Mouse (Mus musculus): ENCODE results near the gene Plxna1. TPM values are rescaled to one million over a fixed set of nuclear protein-coding genes. Genes with fewer than 3 reads are reported as not detected.

Gene Plxna1
- polyA plus RNA-seq, 1 experiment from 2014 or later: 33.2 TPM

DNA sequence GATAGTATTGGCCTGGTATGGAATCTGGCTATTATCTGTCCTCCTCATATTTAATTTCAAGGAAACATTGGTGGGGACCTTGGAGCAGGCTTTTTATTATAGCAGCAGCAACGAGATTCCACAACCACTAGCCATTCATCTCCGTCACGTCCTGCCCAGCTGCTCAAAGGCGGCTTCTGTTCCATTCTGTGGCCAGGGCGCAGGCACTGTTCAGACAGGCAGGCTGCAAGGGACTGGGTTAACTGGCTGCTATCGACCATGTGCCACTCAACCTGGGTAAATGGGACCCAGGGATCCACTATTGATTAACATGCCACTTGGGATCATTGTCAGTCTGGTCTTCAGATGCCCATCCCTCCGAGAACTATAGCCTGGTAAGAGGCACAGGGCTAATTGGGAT lies 27.4 kb upstream of the Plxna1 start:
- ATAC-seq (ENCODE audit: insufficient number of reproducible peaks, low FRiP score, low TSS enrichment, low read depth): no peak
- Histone ChIP-seq H3K9me3 (replicated peaks) (no peaks in the 10 kb centered on the region), H3K4me2 (replicated peaks) (no peak overlapping the region), H3K4me1 (no peaks in the 10 kb centered on the region), H3K9ac (no peak overlapping the region), H3K27ac (replicated peaks) (no peak overlapping the region), H3K36me3 (no peaks in the 10 kb centered on the region), H3K4me3 (replicated peaks) (no peak overlapping the region), H3K27me3 (no peaks in the 10 kb centered on the region)
- 78% methylated on average over 7 of the region's 7 CpGs for WGBS

GRCm38 (mm10) chr6:89386956-89387355 lies 24.5 kb upstream of the Plxna1 start:
- Histone ChIP-seq H3K27ac (replicated peaks) (no peak overlapping the region), H3K4me1 (no peaks in the 10 kb centered on the region), H3K27me3 (no peaks in the 10 kb centered on the region), H3K9ac (no peak overlapping the region), H3K36me3 (no peaks in the 10 kb centered on the region), H3K4me3 (replicated peaks) (no peak overlapping the region), H3K9me3 (replicated peaks) (no peaks in the 10 kb centered on the region), H3K4me2 (replicated peaks) (no peak overlapping the region)
- ATAC-seq (ENCODE audit: insufficient number of reproducible peaks, low FRiP score, low TSS enrichment, low read depth): no peak
- 81% methylated on average over 1 of the region's 1 CpGs for WGBS

DNA sequence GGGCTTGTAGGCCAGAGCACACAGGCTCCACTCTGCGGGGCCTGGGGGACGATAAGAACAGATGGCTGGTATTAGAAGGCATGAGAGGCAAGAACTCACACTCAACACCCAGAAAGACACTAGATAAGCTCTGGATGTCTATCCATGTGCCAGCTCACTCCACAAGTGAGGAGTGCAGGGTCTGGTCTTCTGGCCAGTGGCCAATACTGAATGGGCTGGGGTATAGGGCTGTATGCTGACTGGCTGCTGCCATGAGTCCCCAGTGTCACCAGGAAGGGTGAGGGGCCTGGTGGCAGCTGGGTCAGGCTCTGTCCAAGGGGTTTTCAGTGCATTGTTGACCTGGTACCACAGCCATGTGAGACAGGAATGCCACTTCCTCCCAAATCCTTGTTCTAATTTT lies 22.3 kb upstream of the Plxna1 start:
- Histone ChIP-seq H3K9me3 (replicated peaks) (no peaks in the 10 kb centered on the region), H3K27me3 (no peaks in the 10 kb centered on the region), H3K9ac (no peak overlapping the region), H3K4me3 (replicated peaks) (no peak overlapping the region), H3K36me3 (no peaks in the 10 kb centered on the region), H3K4me2 (replicated peaks) (no peak overlapping the region), H3K4me1 (no peaks in the 10 kb centered on the region), H3K27ac (replicated peaks) (no peak overlapping the region)
- ATAC-seq (ENCODE audit: insufficient number of reproducible peaks, low FRiP score, low TSS enrichment, low read depth): no peak
- WGBS: 84% methylated on average over 2 of the region's 2 CpGs

GRCm38 (mm10) chr6:89381851-89382250 lies 19.4 kb upstream of the Plxna1 start:
- Histone ChIP-seq H3K36me3 (no peaks in the 10 kb centered on the region), H3K4me2 (replicated peaks) (no peak overlapping the region), H3K27ac (replicated peaks) (no peak overlapping the region), H3K4me1 (no peaks in the 10 kb centered on the region), H3K27me3 (no peaks in the 10 kb centered on the region), H3K9me3 (replicated peaks) (no peaks in the 10 kb centered on the region), H3K9ac (no peak overlapping the region), H3K4me3 (replicated peaks) (no peak overlapping the region)
- WGBS: 31% methylated on average over 5 of the region's 5 CpGs
- no peak for ATAC-seq (ENCODE audit: insufficient number of reproducible peaks, low FRiP score, low TSS enrichment, low read depth)

DNA sequence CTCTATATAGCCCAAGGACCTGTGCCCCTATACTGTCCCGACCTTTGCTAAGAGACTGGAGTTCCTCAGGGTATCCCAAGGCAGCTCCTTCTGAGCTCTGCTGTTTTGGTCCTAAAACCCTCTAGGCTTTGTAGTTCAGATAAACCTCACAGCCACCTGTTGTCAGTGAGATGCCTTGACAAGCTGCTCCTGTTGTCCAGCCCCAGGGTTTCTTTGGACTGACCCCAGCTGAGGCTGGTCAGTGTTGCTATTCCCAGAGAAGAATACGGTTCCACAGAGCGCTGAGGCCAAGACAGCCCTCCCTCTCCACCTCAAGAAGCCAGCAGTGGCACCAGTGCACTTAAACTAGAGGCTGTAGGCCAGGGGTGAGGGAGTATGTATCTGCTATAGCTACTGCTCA lies 18.8 kb upstream of the Plxna1 start:
- 35% methylated on average over 3 of the region's 3 CpGs for WGBS

DNA sequence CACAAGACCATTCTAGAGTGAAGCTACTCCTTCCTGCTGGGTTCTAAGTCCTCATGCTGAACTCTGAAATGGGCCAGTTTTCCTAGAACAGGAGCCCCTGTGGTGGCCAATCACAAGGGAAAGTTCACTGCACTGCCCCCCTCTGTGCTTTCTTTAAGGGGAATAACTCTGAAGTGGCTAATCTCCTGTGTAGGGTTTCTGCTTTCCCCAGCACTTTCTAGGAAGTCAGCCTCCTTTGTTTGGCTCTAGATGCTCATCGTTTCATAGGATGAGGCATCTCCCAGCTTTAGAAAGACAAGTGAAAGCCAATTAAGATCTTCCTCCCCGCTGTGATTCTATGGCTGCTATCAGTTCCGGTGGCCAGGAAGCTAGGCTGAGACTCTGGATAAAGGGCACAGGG lies 18.3 kb upstream of the Plxna1 start:
- Histone ChIP-seq H3K4me3 (replicated peaks) (no peak overlapping the region), H3K9me3 (replicated peaks) (no peaks in the 10 kb centered on the region), H3K27ac (replicated peaks) (no peak overlapping the region), H3K36me3 (no peaks in the 10 kb centered on the region), H3K27me3 (no peaks in the 10 kb centered on the region), H3K9ac (no peak overlapping the region), H3K4me2 (replicated peaks) (no peak overlapping the region), H3K4me1 (no peaks in the 10 kb centered on the region)
- 22% methylated on average over 3 of the region's 3 CpGs for WGBS
- no peak for ATAC-seq (ENCODE audit: insufficient number of reproducible peaks, low FRiP score, low TSS enrichment, low read depth)

More for the DNA sequence above, 18.8 kb upstream of the Plxna1 start:
- H3K4me1 ChIP-seq: no peaks in the 10 kb centered on the region
- H3K27ac ChIP-seq (replicated peaks): no peak overlapping the region
- H3K27me3 ChIP-seq: no peaks in the 10 kb centered on the region
- H3K4me3 ChIP-seq (replicated peaks): no peak overlapping the region
- no peaks in the 10 kb centered on the region for H3K9me3 ChIP-seq (replicated peaks)
- ATAC-seq (ENCODE audit: insufficient number of reproducible peaks, low FRiP score, low TSS enrichment, low read depth): no peak
- H3K9ac ChIP-seq: no peak overlapping the region
- no peaks in the 10 kb centered on the region for H3K36me3 ChIP-seq
- no peak overlapping the region for H3K4me2 ChIP-seq (replicated peaks)

GRCm38 (mm10) chr6:89378264-89378663 lies 15.8 kb upstream of the Plxna1 start:
- WGBS: 75% methylated on average over 2 of the region's 2 CpGs

GRCm38 (mm10) chr6:89368812-89369211 lies 6.4 kb upstream of the Plxna1 start:
- H3K4me3 ChIP-seq (replicated peaks): no peak overlapping the region
- no peaks in the 10 kb centered on the region for H3K36me3 ChIP-seq
- no peaks in the 10 kb centered on the region for H3K27me3 ChIP-seq
- no peaks in the 10 kb centered on the region for H3K4me1 ChIP-seq
- H3K9me3 ChIP-seq (replicated peaks): 0 out of 2 replicates have a peak, but pooled peaks cover 4% of the 10 kb centered on the region
- no peak overlapping the region for H3K27ac ChIP-seq (replicated peaks)
- no peak overlapping the region for H3K4me2 ChIP-seq (replicated peaks)
- ATAC-seq (ENCODE audit: insufficient number of reproducible peaks, low FRiP score, low TSS enrichment, low read depth): no peak
- H3K9ac ChIP-seq: no peak overlapping the region

More at GRCm38 (mm10) chr6:89378264-89378663, 15.8 kb upstream of the Plxna1 start:
- Histone ChIP-seq H3K36me3 (no peaks in the 10 kb centered on the region), H3K4me1 (no peaks in the 10 kb centered on the region), H3K27ac (replicated peaks) (no peak overlapping the region), H3K4me3 (replicated peaks) (no peak overlapping the region), H3K4me2 (replicated peaks) (no peak overlapping the region), H3K9me3 (replicated peaks) (no peaks in the 10 kb centered on the region), H3K9ac (no peak overlapping the region), H3K27me3 (no peaks in the 10 kb centered on the region)
- ATAC-seq (ENCODE audit: insufficient number of reproducible peaks, low FRiP score, low TSS enrichment, low read depth): no peak

DNA sequence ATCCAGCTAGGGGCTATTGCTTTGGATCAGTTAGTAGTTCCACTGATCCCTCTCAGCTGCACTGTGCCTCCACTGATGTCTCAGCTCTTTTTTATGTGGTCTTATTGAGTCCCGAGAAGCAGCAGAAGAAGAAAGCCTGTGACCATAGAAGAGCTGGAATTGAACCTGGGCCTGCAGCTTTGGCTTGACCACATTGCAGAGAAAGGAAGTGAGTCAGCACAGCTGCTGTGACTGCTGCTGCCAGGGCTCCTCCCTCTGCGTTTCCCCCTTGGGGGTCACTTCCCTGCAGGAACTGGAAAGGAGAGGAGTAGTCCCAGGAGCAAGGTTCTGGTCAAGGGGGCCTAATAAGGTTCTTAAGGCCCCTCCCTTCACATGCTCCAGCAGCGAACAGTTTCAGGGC lies 1.9 kb upstream of the Plxna1 start:
- H3K36me3 ChIP-seq: no peaks in the 10 kb centered on the region
- no peaks in the 10 kb centered on the region for H3K27me3 ChIP-seq
- WGBS: 66% methylated on average over 3 of the region's 3 CpGs
- peaks cover 32% of the 10 kb centered on the region for H3K4me1 ChIP-seq
- H3K4me3 ChIP-seq (replicated peaks): no peak overlapping the region
- 0 out of 2 replicates have a peak, but pooled peaks cover 4% of the 10 kb centered on the region for H3K9me3 ChIP-seq (replicated peaks)
- ATAC-seq (ENCODE audit: insufficient number of reproducible peaks, low FRiP score, low TSS enrichment, low read depth): no peak
- H3K4me2 ChIP-seq (replicated peaks): no peak overlapping the region
- no peak overlapping the region for H3K27ac ChIP-seq (replicated peaks)
- no peak overlapping the region for H3K9ac ChIP-seq

GRCm38 (mm10) chr6:89363107-89363451 lies 659 bp upstream of the Plxna1 start:
- H3K9ac ChIP-seq: peak overlapping the region; percentile 39
- no peak overlapping the region for H3K27ac ChIP-seq (replicated peaks)
- no peak for ATAC-seq (ENCODE audit: insufficient number of reproducible peaks, low FRiP score, low TSS enrichment, low read depth)
- 4% methylated on average over 16 of the region's 16 CpGs for WGBS
- peaks cover 45% of the 10 kb centered on the region for H3K4me1 ChIP-seq
- H3K4me2 ChIP-seq (replicated peaks): peak overlapping the region; percentile 94
- H3K4me3 ChIP-seq (replicated peaks): peak overlapping the region; percentile 99
- 0 out of 2 replicates have a peak, but pooled peaks cover 4% of the 10 kb centered on the region for H3K9me3 ChIP-seq (replicated peaks)
- H3K27me3 ChIP-seq: no peaks in the 10 kb centered on the region
- H3K36me3 ChIP-seq: no peaks in the 10 kb centered on the region

DNA sequence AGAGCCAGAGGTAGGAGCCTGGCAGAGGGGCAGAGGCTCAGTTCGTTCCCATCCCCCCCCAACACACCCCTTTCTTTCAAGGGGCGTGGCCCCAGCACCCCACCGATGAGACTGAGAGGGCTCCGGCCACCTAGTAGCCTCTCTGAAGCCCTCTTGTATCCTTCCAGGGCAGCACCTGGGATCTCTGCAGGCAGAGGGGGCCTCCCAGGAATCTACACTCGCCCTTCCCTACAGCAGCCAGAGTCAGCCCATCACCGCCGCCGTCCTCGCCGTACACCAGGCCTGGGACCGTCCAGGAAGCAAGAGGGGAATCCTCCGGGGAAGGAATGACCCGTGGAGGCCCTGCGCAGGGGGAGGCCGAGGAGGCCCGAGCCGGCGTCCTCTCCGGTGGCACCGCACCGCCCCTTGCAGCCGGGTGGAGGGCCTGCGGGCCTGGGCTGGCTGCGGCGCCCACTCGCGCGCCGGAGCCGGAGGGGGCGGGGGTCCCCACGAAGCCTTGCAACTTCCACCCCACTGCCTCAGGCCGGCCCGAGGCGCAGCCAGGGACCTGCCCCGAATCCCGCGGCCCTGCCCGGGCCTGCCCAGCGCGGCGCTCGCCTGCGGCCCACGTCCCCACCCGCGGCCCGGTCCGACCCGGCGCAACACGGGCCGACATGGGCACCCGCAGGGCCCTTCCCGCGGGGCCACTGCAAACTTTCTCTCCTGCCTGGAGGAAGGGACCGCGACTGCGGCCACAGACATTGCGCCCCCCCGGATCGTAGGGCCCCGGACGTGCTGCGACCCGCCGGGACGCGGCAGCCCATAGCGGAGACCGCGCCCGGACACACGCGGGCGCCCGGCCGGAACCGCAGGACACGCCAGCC lies 771 bp downstream of the Plxna1 start:
- peak overlapping the region; percentile 82 for H3K27ac ChIP-seq (replicated peaks)
- H3K9ac ChIP-seq: peak overlapping the region; percentile 92
- peaks cover 5% of the 10 kb centered on the region; the same call in 1 of the 2 replicates for H3K36me3 ChIP-seq
- WGBS: 0% methylated on average over 65 of the region's 80 CpGs
- H3K4me3 ChIP-seq (replicated peaks): peak overlapping the region; percentile 99
- no peaks in the 10 kb centered on the region for H3K9me3 ChIP-seq (replicated peaks)
- ATAC-seq (ENCODE audit: insufficient number of reproducible peaks, low FRiP score, low TSS enrichment, low read depth): peak; percentile 47
- H3K4me1 ChIP-seq: peaks cover 55% of the 10 kb centered on the region
- H3K27me3 ChIP-seq: no peaks in the 10 kb centered on the region
- peak overlapping the region; percentile 94 for H3K4me2 ChIP-seq (replicated peaks)

Data from embryonic facial prominence, embryonic 15.5 days (tissue).